Mouse (Mus musculus): ENCODE data around the gene Ptpn13. TPM values are rescaled to one million over a fixed set of nuclear protein-coding genes. Genes with fewer than 3 reads are reported as not detected.

Gene Ptpn13
- total RNA-seq, 2 experiments from 2014 or later: 9.7 to 13.4 TPM

GRCm38 (mm10) chr5:103569446-103569845, 144.5 kb downstream of the Ptpn13 start:
- no peak for DNase-seq (ENCODE audit: low spot score in 2 of 2)
- no peak for TF ChIP-seq CTCF (conservative IDR thresholded peaks at IDR 0.05)
- H3K27ac ChIP-seq: no peak overlapping the region
- no peak overlapping the region for H3K4me3 ChIP-seq

DNA sequence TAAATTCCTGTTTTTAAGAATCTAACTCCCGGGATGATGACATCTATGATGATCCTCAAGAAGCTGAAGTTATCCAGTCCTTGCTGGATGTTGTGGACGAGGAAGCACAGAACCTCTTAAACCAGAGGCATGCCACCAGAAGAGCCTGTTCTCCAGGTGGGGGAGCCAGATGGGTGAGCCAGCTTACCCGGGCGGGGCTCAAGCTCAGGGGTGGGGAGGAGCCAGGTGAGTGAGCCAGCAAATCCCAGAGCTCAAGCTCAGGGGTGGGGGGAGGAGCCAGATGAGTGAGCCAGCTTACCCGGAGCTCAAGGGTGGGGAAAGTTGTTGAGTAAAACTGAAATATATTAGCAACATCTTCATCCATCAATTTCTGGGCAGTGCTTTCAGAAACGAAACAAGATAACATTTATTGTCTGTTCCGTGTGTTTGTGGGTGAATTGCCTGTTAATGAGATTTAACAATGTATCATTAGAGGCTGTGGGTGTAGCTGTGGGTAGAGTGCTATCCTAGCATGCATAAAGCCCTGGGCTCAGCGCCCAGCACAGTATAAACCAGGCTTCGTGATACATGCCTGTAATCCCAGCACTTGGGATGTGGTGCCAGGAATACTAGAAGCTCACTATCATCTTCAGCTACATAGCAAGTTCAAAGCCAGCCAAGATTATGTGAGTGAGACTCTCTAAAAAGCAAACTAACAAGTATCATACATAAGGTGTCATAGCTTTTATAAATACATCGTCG, 154.9 kb downstream of the Ptpn13 start:
- no peak overlapping the region for H3K4me3 ChIP-seq
- no peak overlapping the region for H3K27ac ChIP-seq
- no peak for TF ChIP-seq CTCF (conservative IDR thresholded peaks at IDR 0.05)
- DNase-seq (ENCODE audit: low spot score in 2 of 2): no peak

DNA sequence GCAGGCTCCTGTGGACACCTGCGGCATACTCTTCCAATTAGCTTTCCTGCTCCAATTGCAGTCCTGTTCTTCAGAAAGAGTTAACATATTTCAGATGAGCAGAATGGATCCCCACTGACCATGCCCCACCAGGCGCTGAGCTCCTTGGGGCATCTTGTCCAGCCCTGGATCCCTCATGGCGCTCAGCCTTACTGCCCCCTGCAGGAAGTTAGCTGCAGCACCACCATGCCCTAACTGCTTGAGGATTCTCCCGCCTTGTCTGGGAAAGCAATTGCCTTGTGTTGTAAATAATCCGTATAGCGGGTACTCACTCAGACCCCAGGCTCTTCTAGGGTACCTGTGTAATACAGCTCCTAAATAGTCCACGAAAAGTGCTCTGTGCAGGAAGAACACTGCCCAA, 162.2 kb downstream of the Ptpn13 start:
- DNase-seq (ENCODE audit: low spot score in 2 of 2): no peak
- no peak overlapping the region for H3K4me3 ChIP-seq
- no peak overlapping the region for H3K27ac ChIP-seq
- peak; percentile 69 for TF ChIP-seq CTCF (conservative IDR thresholded peaks at IDR 0.05)

DNA sequence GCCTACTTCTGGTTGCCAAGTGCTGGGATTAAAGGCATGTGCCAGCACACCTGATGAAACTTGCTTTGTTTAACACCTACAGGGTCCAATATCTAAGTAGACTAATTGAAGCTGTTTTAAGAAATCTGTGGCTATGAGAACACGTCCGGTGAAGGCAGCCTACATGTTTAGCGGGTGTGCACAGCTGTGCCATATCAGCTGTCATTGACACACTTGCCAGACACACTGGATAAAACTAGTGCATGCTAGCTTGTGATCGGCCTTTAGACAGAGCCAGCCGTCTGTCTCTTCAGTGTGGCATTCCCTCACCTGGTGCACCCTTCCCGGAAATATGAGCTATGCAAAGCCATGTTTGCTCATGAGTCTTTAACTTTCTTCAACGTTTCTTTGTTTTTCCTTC, 166.9 kb downstream of the Ptpn13 start:
- Histone ChIP-seq H3K27ac (no peak overlapping the region), H3K4me3 (no peak overlapping the region)
- no peak for DNase-seq (ENCODE audit: low spot score in 2 of 2)
- TF ChIP-seq CTCF (conservative IDR thresholded peaks at IDR 0.05): no peak

DNA sequence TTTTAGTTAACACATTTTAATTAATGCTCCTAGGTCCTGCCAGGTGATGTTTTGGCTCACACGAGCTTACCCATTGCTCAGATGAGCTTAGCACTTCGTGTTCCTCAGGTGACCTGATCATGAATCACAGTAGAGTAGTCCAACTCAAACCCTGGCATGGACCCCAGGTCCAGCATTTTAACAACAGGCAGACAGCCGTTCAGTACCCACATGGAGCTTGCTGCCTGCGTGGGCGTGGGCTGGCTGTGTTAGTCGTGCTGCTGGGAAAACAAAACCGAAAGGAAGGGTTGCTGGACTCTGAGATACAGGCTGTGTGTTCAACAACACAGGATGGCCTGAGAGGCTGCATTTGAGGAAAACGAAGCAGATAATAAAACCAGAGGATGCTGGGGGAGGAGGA, 167.7 kb downstream of the Ptpn13 start:
- Histone ChIP-seq H3K4me3 (no peak overlapping the region), H3K27ac (no peak overlapping the region)
- no peak for TF ChIP-seq CTCF (conservative IDR thresholded peaks at IDR 0.05)
- DNase-seq (ENCODE audit: low spot score in 2 of 2): peak in 1 of 2 experiments; percentile 10

DNA sequence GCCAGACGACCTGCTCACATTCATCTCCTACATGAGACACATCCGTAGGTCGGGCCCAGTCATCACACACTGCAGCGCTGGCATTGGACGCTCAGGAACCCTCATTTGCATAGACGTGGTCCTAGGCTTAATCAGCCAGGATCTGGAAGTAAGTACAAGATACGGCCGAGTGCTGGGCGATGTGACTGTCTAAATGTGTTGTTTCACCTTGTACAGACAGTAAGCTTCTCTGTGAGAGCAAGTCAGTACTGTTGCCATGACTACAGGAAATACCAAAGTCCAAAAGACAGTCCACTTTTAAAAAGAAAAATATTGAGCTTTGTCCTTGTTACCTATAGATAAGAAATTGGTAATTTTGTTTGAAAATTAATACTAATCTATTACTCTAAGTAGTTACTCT, 168.6 kb downstream of the Ptpn13 start:
- H3K4me3 ChIP-seq: no peak overlapping the region
- no peak for DNase-seq (ENCODE audit: low spot score in 2 of 2)
- H3K27ac ChIP-seq: no peak overlapping the region
- TF ChIP-seq CTCF (conservative IDR thresholded peaks at IDR 0.05): no peak

DNA sequence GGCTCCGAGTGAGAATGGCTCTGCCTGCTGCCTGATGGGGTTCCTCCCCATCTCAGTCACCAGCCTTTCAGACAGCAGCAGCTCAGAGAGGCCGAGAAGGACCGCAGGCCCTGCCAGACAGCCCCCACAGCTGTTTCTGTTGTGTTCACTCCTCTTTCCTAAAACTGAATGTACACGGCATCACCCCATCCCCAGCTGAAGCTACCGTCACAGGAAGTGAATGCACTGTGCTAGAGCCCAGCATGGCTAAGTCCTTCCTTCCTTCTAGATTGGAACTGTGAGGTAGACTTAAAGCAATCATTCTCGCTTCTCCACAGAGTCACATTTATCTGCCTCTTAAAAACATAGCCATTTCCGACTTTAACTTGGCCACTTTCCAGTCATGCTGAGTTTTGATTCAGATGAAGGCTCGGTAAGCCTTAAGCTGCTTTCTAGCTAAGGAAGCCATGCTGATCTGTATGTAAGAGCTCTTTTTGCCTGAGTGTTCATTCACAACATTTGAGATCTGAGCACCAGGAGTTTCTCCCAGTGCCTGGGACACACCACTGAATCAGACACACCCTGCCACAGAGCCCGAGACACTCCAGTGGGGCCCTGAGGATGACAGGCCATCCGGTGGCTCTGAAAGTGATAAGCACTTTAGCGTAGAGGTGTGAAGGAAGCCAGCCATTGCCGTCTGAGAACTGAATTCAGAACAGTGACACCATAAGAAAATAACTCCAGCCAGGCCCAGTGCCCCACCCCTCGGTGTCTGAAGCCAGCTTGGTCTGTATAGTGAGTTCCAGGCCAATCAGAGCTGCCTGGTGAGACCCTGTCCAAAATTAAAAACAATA, 170.6 kb downstream of the Ptpn13 start:
- TF ChIP-seq CTCF (conservative IDR thresholded peaks at IDR 0.05): no peak
- no peak for DNase-seq (ENCODE audit: low spot score in 2 of 2)
- Histone ChIP-seq H3K27ac (no peak overlapping the region), H3K4me3 (no peak overlapping the region)

DNA sequence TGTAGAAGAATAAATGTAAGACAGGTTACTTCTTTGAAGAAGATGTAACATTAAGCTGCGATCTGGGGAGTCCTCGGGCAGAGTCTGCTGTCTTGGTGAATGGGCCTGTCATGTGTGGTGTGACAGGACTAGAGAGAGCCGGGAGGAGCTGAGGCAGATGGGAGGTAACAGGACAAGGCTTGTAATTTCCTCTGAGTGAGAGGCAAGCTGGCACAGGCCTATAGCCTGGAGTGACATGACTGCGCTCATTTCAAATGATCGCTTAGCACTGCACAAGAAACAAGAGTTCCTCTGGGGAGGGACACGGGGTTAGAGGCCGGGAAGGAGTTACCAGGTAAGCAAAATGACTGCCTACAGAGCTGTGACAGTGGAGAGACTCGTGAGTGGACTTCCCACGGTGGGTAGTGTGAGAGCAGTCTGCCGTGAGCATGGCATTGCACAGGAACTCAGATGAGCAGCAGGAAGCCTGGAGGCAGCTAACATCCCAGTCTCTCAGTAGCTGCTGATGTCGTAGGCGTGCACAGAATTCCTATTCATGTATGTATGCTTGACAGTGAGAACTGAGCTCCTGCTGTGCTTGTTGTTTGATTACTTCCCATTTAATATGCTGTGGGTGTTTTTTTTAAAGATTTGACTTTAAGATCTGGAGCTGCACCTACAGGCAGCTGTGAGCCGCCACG, 171.6 kb downstream of the Ptpn13 start:
- Histone ChIP-seq H3K27ac (no peak overlapping the region), H3K4me3 (no peak overlapping the region)
- no peak for DNase-seq (ENCODE audit: low spot score in 2 of 2)
- TF ChIP-seq CTCF (conservative IDR thresholded peaks at IDR 0.05): no peak

GRCm38 (mm10) chr5:103597604-103598003, 172.6 kb downstream of the Ptpn13 start:
- Histone ChIP-seq H3K4me3 (no peak overlapping the region), H3K27ac (no peak overlapping the region)
- no peak for TF ChIP-seq CTCF (conservative IDR thresholded peaks at IDR 0.05)
- DNase-seq (ENCODE audit: low spot score in 2 of 2): no peak

DNA sequence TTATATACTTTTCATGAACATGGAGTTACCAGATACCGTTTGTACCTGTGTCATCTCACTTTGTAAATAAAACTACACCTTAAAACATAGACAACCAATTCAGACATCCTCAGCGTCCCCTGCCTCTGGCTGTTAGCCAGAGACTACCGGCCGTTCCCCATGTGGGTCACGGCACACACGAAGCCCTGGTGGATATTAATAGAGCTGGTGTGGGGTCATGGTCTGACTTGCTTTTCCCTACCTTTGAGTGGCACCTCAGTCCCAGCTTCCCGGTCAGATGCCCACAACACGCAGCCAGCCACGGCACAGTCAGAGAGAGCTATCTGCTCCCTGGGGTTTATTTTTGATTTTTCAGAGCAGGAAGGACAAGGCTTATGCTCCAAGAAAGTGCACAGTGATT, 173.3 kb downstream of the Ptpn13 start:
- Histone ChIP-seq H3K4me3 (no peak overlapping the region), H3K27ac (no peak overlapping the region)
- TF ChIP-seq CTCF (conservative IDR thresholded peaks at IDR 0.05): no peak
- no peak for DNase-seq (ENCODE audit: low spot score in 2 of 2)

- H3K27ac ChIP-seq: no peak overlapping the region
- no peak overlapping the region for H3K4me3 ChIP-seq
- DNase-seq (ENCODE audit: low spot score in 2 of 2): no peak
- TF ChIP-seq CTCF (conservative IDR thresholded peaks at IDR 0.05): no peak
Observed at GRCm38 (mm10) chr5:103598881-103599280, 173.9 kb downstream of the Ptpn13 start.

DNA sequence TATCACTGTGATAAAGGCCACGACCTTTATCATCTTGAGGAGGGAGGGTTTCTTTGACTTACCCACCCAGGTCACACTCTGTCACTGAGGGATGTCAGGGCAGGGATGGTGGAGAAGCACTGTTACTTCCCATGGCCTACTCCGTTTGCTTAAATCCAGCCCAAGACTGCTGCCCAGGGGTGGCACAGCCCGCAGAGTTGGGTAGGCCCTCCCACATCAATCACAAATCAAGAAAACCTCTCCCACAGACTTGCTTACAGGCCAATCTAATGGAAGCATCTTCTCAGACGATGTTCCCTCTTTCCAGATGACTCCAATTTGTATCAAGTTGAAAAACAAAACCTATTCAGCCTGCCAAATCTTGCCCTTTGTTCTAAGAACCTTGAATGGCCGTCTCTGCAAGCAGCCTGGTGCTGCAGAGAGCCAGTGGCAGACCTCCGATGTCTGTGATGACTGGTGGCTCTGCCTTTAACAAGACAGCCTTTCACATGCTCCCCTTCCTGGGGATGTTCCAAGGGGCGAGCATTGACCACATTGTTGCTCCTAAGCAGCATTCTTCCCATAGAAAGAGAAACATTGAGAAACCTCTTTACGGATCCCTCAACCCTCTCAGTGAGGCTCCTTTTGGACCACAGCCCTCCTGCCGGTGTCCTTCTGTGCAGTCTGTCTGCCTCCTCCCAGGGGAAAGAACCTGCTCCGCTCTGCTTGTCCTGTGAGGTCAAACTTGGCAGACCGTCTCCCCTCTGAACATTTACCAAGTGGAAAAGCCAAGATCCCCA, 178.3 kb downstream of the Ptpn13 start:
- H3K27ac ChIP-seq: no peak overlapping the region
- no peak for DNase-seq (ENCODE audit: low spot score in 2 of 2)
- TF ChIP-seq CTCF (conservative IDR thresholded peaks at IDR 0.05): no peak
- no peak overlapping the region for H3K4me3 ChIP-seq
